Mouse (Mus musculus) thymus, adult 2 months (tissue): Measurements from ENCODE around the gene Cct5.

ENCODE experiments used
- CTCF ChIP-seq: fragments of 200-500 bp; IDR thresholded peaks from 2 replicates; pipeline ENCODE4 v1.5.1; 2012; ENCODE audit warnings: mild to moderate bottlenecking, control low read depth, low read length, moderate library complexity, borderline replicate concordance; ENCODE audit not compliant: control insufficient read depth, poor library complexity, insufficient read depth; ENCODE audit errors: extremely low read depth
- POLR2A ChIP-seq: fragments of 200-500 bp; IDR thresholded peaks from 2 replicates; pipeline ENCODE4 v1.6.1; 2012; ENCODE audit warnings: mild to moderate bottlenecking, low read length, control low read depth, moderate library complexity; ENCODE audit not compliant: control insufficient read depth, poor library complexity, insufficient read depth; ENCODE audit errors: extremely low read depth

DNA sequence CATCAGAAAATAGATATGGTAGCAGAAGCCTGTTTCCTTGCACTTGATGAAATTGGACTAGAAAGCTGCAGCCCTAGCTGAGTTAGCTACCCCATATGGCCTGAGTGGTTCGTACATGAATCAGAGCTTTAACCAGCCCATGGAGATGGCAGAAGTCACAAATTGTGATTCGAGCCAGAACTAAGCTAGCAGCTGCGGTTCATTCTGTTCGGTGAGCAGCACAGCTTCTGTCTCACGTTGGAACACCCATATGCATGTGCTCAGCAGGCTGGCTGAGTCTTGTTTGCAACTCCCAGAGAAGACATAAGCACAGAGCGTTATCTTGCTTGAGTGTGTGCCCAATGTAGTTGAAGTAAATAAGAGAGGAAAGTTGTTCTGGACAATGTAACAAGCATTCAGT, 33.0 kb upstream of the Cct5 start:
- no peak for TF ChIP-seq CTCF
- TF ChIP-seq POLR2A = no peak
